Mouse (Mus musculus) kidney, embryonic 16.5 days (tissue): Measurements from ENCODE around the gene Col27a1. TPM values are rescaled to one million over a fixed set of nuclear protein-coding genes. Genes with fewer than 3 reads are reported as not detected.
A peak's percentile ranks its signal among the peaks of the same experiment; 100 is the strongest.
"Not testable (repeated sequence)": the region's sequence is repeated elsewhere in the genome, so short reads cannot be mapped to it uniquely, and the experiment has no call there.

Source experiments
- ATAC-seq: fragments of 200-750 bp; cut with Nextera tagmentation; 2 replicates; pipeline ENCODE4 v1.8.0; 2017; ENCODE audit warnings: moderate TSS enrichment; ENCODE audit not compliant: low FRiP score, low TSS enrichment
- H3K27ac ChIP-seq: fragments of 300-500 bp; sonication (generic); 2 replicates; pipeline ENCODE4 v1.5.1; 2014; ENCODE audit warnings: low read length
- H3K27me3 ChIP-seq: fragments of 300-500 bp; sonication (generic); 2 replicates; pipeline ENCODE4 v1.6.1; 2014; ENCODE audit warnings: low read length, control low read depth, mixed read lengths; ENCODE audit not compliant: insufficient read depth
- H3K36me3 ChIP-seq: fragments of 300-500 bp; sonication (generic); 2 replicates; pipeline ENCODE4 v1.6.1; 2014; ENCODE audit warnings: low read length, control low read depth, mixed read lengths; ENCODE audit not compliant: insufficient read depth
- H3K4me1 ChIP-seq: fragments of 300-500 bp; sonication (generic); 2 replicates; pipeline ENCODE4 v1.6.1; 2014; ENCODE audit warnings: low read length, control low read depth, mixed read lengths; ENCODE audit not compliant: insufficient read depth
- H3K4me2 ChIP-seq: fragments of 300-500 bp; sonication (generic); replicated peaks from 2 replicates; pipeline ENCODE4 v1.6.1; 2014; ENCODE audit warnings: low read depth, low read length
- H3K4me3 ChIP-seq: fragments of 300-500 bp; sonication (generic); 2 replicates; pipeline ENCODE4 v1.5.1; 2014; ENCODE audit warnings: mild to moderate bottlenecking, low read length
- H3K9ac ChIP-seq: fragments of 300-500 bp; sonication (generic); replicated peaks from 2 replicates; pipeline ENCODE4 v1.6.1; 2014; ENCODE audit warnings: low read length
- H3K9me3 ChIP-seq: fragments of 300-500 bp; sonication (generic); 2 replicates; pipeline ENCODE4 v1.6.1; 2016; ENCODE audit warnings: low read length, control low read depth
- WGBS: fragments of 180-500 bp; shearing (Covaris S2); extraction: QIAGEN DNeasy Blood & Tissue Kit; methylation state at CpG from one replicate; pipeline ENCODE4 v1.1.7; 2014; 5-methylcytosine and 5-hydroxymethylcytosine counted together
- polyA plus RNA-seq: library from polyadenylated mRNA; unstranded; fragments of >200 nt; fragmentation: Nextera tagmentation; extraction: Ambion mirVana; gene quantifications from 2 replicates; pipeline ENCODE4 v1.2.1, GENCODE M21; 2015

Col27a1 gene
- polyA plus RNA-seq, 1 experiment from 2014 or later = 7.3 TPM

GRCm38 (mm10) chr4:63310247-63310855, 96.5 kb downstream of the Col27a1 start:
- Histone ChIP-seq H3K4me2 (no peak overlapping the region), H3K36me3 (peaks cover 9% of the 10 kb centered on the region), H3K27me3 (no peaks in the 10 kb centered on the region), H3K4me1 (no peaks in the 10 kb centered on the region), H3K27ac (no peak overlapping the region), H3K4me3 (no peak overlapping the region), H3K9me3 (no peaks in the 10 kb centered on the region), H3K9ac (no peak overlapping the region)
- 51% methylated on average over 10 of the region's 10 CpGs for WGBS
- ATAC-seq = no peak

GRCm38 (mm10) chr4:63311426-63311825, 97.6 kb downstream of the Col27a1 start:
- Histone ChIP-seq H3K27me3 (no peaks in the 10 kb centered on the region), H3K9ac (no peak overlapping the region), H3K4me2 (no peak overlapping the region), H3K4me3 (no peak overlapping the region), H3K27ac (no peak overlapping the region), H3K9me3 (no peaks in the 10 kb centered on the region), H3K4me1 (no peaks in the 10 kb centered on the region), H3K36me3 (peaks cover 3% of the 10 kb centered on the region)
- 91% methylated on average over 7 of the region's 7 CpGs for WGBS
- no peak for ATAC-seq

GRCm38 (mm10) chr4:63314063-63314462, 100.3 kb downstream of the Col27a1 start:
- ATAC-seq = no peak
- no peak overlapping the region for H3K4me2 ChIP-seq
- no peak overlapping the region for H3K9ac ChIP-seq
- H3K36me3 ChIP-seq = peaks cover 5% of the 10 kb centered on the region
- no peaks in the 10 kb centered on the region for H3K9me3 ChIP-seq
- no peaks in the 10 kb centered on the region for H3K27me3 ChIP-seq
- WGBS = 71% methylated on average over 5 of the region's 5 CpGs
- H3K4me3 ChIP-seq = no peak overlapping the region
- H3K4me1 ChIP-seq = no peaks in the 10 kb centered on the region
- no peak overlapping the region for H3K27ac ChIP-seq

- Histone ChIP-seq H3K27ac (no peak overlapping the region), H3K4me1 (no peaks in the 10 kb centered on the region), H3K36me3 (peaks cover 7% of the 10 kb centered on the region), H3K9me3 (no peaks in the 10 kb centered on the region), H3K9ac (no peak overlapping the region), H3K4me2 (no peak overlapping the region), H3K4me3 (no peak overlapping the region), H3K27me3 (no peaks in the 10 kb centered on the region)
- ATAC-seq = 0 out of 2 replicates have a peak, but pooled peaks have one; percentile 25
- 59% methylated on average over 9 of the region's 9 CpGs for WGBS
Measured at GRCm38 (mm10) chr4:63316076-63316746, 102.4 kb downstream of the Col27a1 start.

GRCm38 (mm10) chr4:63319566-63319965, 105.8 kb downstream of the Col27a1 start:
- not testable (repeated sequence) for H3K4me3 ChIP-seq, H3K4me1 ChIP-seq, H3K27me3 ChIP-seq, ATAC-seq, H3K27ac ChIP-seq, H3K9ac ChIP-seq, H3K9me3 ChIP-seq, H3K4me2 ChIP-seq
- peaks cover 28% of the 10 kb centered on the region for H3K36me3 ChIP-seq
- 28% methylated on average over 3 of the region's 3 CpGs for WGBS

GRCm38 (mm10) chr4:63323275-63323815, 109.5 kb downstream of the Col27a1 start:
- peaks cover 34% of the 10 kb centered on the region for H3K36me3 ChIP-seq
- H3K4me3 ChIP-seq = no peak overlapping the region
- H3K9ac ChIP-seq = no peak overlapping the region
- no peak for ATAC-seq
- H3K4me1 ChIP-seq = no peaks in the 10 kb centered on the region
- no peaks in the 10 kb centered on the region for H3K27me3 ChIP-seq
- WGBS = 84% methylated on average over 8 of the region's 8 CpGs
- no peaks in the 10 kb centered on the region for H3K9me3 ChIP-seq
- H3K4me2 ChIP-seq = no peak overlapping the region
- no peak overlapping the region for H3K27ac ChIP-seq

GRCm38 (mm10) chr4:63333403-63333802, 119.6 kb downstream of the Col27a1 start:
- no peak for ATAC-seq
- Histone ChIP-seq H3K4me1 (no peaks in the 10 kb centered on the region), H3K4me2 (no peak overlapping the region), H3K27me3 (no peaks in the 10 kb centered on the region), H3K27ac (no peak overlapping the region), H3K9me3 (no peaks in the 10 kb centered on the region), H3K4me3 (no peak overlapping the region), H3K36me3 (peaks cover 27% of the 10 kb centered on the region), H3K9ac (no peak overlapping the region)
- WGBS = 96% methylated on average over 4 of the region's 4 CpGs

GRCm38 (mm10) chr4:63338414-63339076, 124.7 kb downstream of the Col27a1 start:
- Histone ChIP-seq H3K36me3 (0 out of 2 replicates have a peak, but pooled peaks cover 4% of the 10 kb centered on the region), H3K9me3 (no peaks in the 10 kb centered on the region), H3K4me1 (no peaks in the 10 kb centered on the region), H3K27ac (no peak overlapping the region), H3K4me2 (no peak overlapping the region), H3K4me3 (no peak overlapping the region), H3K9ac (no peak overlapping the region), H3K27me3 (no peaks in the 10 kb centered on the region)
- 81% methylated on average over 3 of the region's 3 CpGs for WGBS
- no peak for ATAC-seq

- H3K36me3 ChIP-seq = no peaks in the 10 kb centered on the region
- H3K9ac ChIP-seq = no peak overlapping the region
- H3K9me3 ChIP-seq = no peaks in the 10 kb centered on the region
- H3K27ac ChIP-seq = no peak overlapping the region
- no peak for ATAC-seq
- H3K4me1 ChIP-seq = no peaks in the 10 kb centered on the region
- H3K27me3 ChIP-seq = no peaks in the 10 kb centered on the region
- H3K4me3 ChIP-seq = no peak overlapping the region
- H3K4me2 ChIP-seq = no peak overlapping the region
- WGBS = 61% methylated on average over 4 of the region's 4 CpGs
Measured at GRCm38 (mm10) chr4:63342491-63342890, 128.7 kb downstream of the Col27a1 start.

GRCm38 (mm10) chr4:63343608-63344007, 129.8 kb downstream of the Col27a1 start:
- 54% methylated on average over 3 of the region's 3 CpGs for WGBS
- H3K36me3 ChIP-seq = no peaks in the 10 kb centered on the region
- no peaks in the 10 kb centered on the region for H3K27me3 ChIP-seq
- no peak for ATAC-seq
- no peak overlapping the region for H3K4me2 ChIP-seq
- no peak overlapping the region for H3K27ac ChIP-seq
- H3K4me3 ChIP-seq = no peak overlapping the region
- no peak overlapping the region for H3K9ac ChIP-seq
- H3K4me1 ChIP-seq = no peaks in the 10 kb centered on the region
- H3K9me3 ChIP-seq = no peaks in the 10 kb centered on the region
